Mouse (Mus musculus) cerebellum, adult 2 months (tissue): Measurements from ENCODE around the gene Kdelr1.

Experiments
- CTCF ChIP-seq: fragments of 200-500 bp; IDR thresholded peaks from 2 replicates; pipeline ENCODE4 v1.5.1; 2011; ENCODE audit warnings: low read depth, mild to moderate bottlenecking, control low read depth, low read length, moderate library complexity, borderline replicate concordance; ENCODE audit not compliant: insufficient read depth
- POLR2A ChIP-seq: fragments of 200-500 bp; IDR thresholded peaks from 2 replicates; pipeline ENCODE4 v1.6.1; 2011; ENCODE audit warnings: low read length, control low read depth, borderline replicate concordance; ENCODE audit not compliant: insufficient read depth

DNA sequence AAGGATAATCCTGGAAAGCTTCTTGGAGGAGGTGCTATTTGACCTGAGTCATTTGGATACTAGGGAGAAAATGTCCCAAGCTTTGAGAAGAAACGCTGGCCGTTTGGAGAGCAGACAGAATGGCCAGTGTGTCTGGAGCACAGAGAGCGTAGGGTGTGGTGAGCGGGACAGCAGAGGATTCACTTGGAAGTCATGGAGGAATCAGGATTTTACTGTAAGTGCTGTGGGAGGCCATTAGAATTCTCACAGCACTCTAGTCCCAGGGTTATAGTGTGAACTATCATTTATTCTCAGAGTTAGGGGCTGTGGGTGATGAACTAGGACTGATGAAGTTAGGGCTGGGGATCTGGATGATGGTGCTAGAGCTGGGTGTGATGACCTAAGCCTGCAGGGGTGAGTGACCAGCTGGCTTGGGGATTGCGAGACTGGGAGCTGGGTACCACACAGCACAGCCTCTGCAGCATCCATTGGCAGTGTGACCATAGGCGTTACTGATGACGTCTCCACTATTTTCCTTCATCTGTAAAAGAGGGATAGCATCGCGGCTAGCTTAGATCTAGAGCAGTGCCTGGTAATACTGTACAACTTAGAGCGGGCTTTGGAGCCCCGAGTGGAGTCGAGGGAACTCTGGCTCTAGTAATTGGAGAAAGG is 49.5 kb downstream of the Kdelr1 start:
- TF ChIP-seq CTCF (no peak), POLR2A (no peak)
